Mouse (Mus musculus) small intestine, adult 2 months (tissue): ENCODE measurements around the gene Mgat4a. TPM values are rescaled to one million over a fixed set of nuclear protein-coding genes. Genes with fewer than 3 reads are reported as not detected.

Source experiments
- H3K27ac ChIP-seq: fragments of 200-500 bp; 2 replicates; pipeline ENCODE4 v1.5.1; 2012; ENCODE audit warnings: low read depth, low read length, control low read depth, inconsistent platforms; ENCODE audit not compliant: insufficient read depth
- H3K27me3 ChIP-seq: fragments of 200-500 bp; 2 replicates; pipeline ENCODE4 v1.6.1; 2012; ENCODE audit warnings: mild to moderate bottlenecking, moderate library complexity, low read length, inconsistent platforms; ENCODE audit not compliant: control insufficient read depth, insufficient read depth
- H3K36me3 ChIP-seq: fragments of 200-500 bp; 2 replicates; pipeline ENCODE4 v1.6.1; 2012; ENCODE audit warnings: mild to moderate bottlenecking, low read length, control low read depth, inconsistent platforms; ENCODE audit not compliant: control insufficient read depth, insufficient read depth
- H3K4me1 ChIP-seq: fragments of 200-500 bp; 2 replicates; pipeline ENCODE4 v1.6.1; 2012; ENCODE audit warnings: low read length, inconsistent platforms, mixed read lengths; ENCODE audit not compliant: control insufficient read depth, insufficient read depth, insufficient read length
- H3K4me3 ChIP-seq: fragments of 200-500 bp; 2 replicates; pipeline ENCODE4 v1.5.1; 2012; ENCODE audit warnings: low read depth, mild to moderate bottlenecking, control low read depth, inconsistent platforms, low read length, moderate library complexity
- CTCF ChIP-seq: fragments of 200-500 bp; IDR thresholded peaks from 2 replicates; pipeline ENCODE4 v1.5.1; 2012; ENCODE audit warnings: low read depth, mild to moderate bottlenecking, control low read depth, inconsistent platforms, low read length, moderate library complexity, mixed read lengths; ENCODE audit not compliant: insufficient replicate concordance, insufficient read length; ENCODE audit errors: extremely low read depth
- POLR2A ChIP-seq: fragments of 200-500 bp; IDR thresholded peaks from 2 replicates; pipeline ENCODE4 v1.6.1; 2012; ENCODE audit warnings: low read depth, mild to moderate bottlenecking, control low read depth, inconsistent platforms, low read length, moderate library complexity
- WGBS: fragments of 180-500 bp; shearing (Covaris S2); methylation state at CpG from one replicate; pipeline ENCODE4 v1.1.7; 2018; 5-methylcytosine and 5-hydroxymethylcytosine counted together
- polyA plus RNA-seq: library from polyadenylated mRNA; depleted of rRNA; stranded (reverse); fragments of >200 nt; gene quantifications from 2 replicates; pipeline ENCODE4 v1.2.3, GENCODE M21; 2012; rRNA removed

Mgat4a gene
- polyA plus RNA-seq, 1 experiment: 53.3 TPM

DNA sequence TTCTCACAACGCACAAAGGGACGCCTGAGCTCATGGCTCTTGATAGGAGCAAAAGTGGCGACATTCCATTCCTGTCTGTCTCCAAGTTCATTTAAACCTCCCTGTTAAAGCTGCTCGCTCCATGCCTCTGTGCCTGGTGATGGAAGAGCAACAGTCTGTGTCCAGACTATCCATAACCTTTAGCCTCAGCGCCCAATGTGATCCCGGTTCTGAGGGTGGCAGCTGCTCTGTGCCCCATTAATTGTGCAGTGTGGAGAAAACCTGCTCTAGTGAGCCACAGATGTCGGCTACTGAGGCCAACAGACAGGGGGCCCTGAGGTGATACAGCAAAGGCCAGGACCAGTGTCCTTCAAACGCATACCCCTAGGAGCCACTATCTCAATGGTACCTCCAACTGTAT, 141.1 kb downstream of the Mgat4a start:
- WGBS: 88% methylated on average over 8 of the region's 8 CpGs
- no peak overlapping the region for H3K27ac ChIP-seq
- H3K27me3 ChIP-seq: no peaks in the 10 kb centered on the region
- H3K4me3 ChIP-seq: no peak overlapping the region
- H3K4me1 ChIP-seq: no peaks in the 10 kb centered on the region
- peaks cover 53% of the 10 kb centered on the region for H3K36me3 ChIP-seq
- TF ChIP-seq POLR2A (no peak), CTCF (no peak)

GRCm38 (mm10) chr1:37398961-37399360, 141.9 kb downstream of the Mgat4a start:
- H3K4me1 ChIP-seq: no peaks in the 10 kb centered on the region
- no peaks in the 10 kb centered on the region for H3K27me3 ChIP-seq
- no peak overlapping the region for H3K27ac ChIP-seq
- H3K4me3 ChIP-seq: no peak overlapping the region
- peaks cover 57% of the 10 kb centered on the region for H3K36me3 ChIP-seq
- no peak for TF ChIP-seq POLR2A
- TF ChIP-seq CTCF: no peak
- WGBS: 64% methylated on average over 3 of the region's 3 CpGs

DNA sequence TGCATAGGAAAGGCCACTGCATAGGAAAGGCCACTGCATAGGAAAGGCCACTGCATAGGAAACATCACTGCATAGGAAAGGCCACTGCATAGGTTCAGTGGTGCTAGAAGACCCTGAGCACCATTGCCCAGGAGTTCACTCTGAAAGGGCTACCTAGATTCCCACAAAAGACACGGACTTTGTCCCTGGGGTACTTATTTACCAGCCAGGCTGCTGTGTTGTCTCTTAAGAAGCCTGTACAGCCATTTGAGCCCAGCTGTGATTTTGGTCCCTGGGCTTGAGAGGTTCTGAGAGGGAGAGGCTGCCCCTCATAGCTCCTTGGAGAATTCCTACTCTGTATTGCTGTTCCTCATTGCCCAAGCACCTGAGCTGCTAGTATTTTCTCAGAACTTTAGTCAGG, 144.3 kb downstream of the Mgat4a start:
- no peak overlapping the region for H3K27ac ChIP-seq
- no peak overlapping the region for H3K4me3 ChIP-seq
- peaks cover 63% of the 10 kb centered on the region for H3K36me3 ChIP-seq
- 67% methylated on average over 1 of the region's 1 CpGs for WGBS
- no peaks in the 10 kb centered on the region for H3K4me1 ChIP-seq
- no peak for TF ChIP-seq POLR2A
- TF ChIP-seq CTCF: no peak
- H3K27me3 ChIP-seq: no peaks in the 10 kb centered on the region

GRCm38 (mm10) chr1:37393174-37393573, 147.6 kb downstream of the Mgat4a start:
- peaks cover 67% of the 10 kb centered on the region for H3K36me3 ChIP-seq
- H3K27me3 ChIP-seq: no peaks in the 10 kb centered on the region
- 73% methylated on average over 5 of the region's 5 CpGs for WGBS
- TF ChIP-seq POLR2A: no peak
- TF ChIP-seq CTCF: no peak
- no peaks in the 10 kb centered on the region for H3K4me1 ChIP-seq
- no peak overlapping the region for H3K4me3 ChIP-seq
- no peak overlapping the region for H3K27ac ChIP-seq

Other genes with a start within 250 kb of the Mgat4a start
- gene Inpp4a, start 241.2 kb downstream of the Mgat4a start, polyA plus RNA-seq: 11.3 and 28.6 TPM in 2 replicates
- gene Coa5, start 110.9 kb downstream of the Mgat4a start, polyA plus RNA-seq: 18.6 and 30.0 TPM in 2 replicates
- 15.6 and 36.6 TPM in 2 replicates for gene Unc50, start 110.9 kb downstream of the Mgat4a start, polyA plus RNA-seq
- 12.4 and 15.3 TPM in 2 replicates for gene 2010300C02Rik, start 179.1 kb upstream of the Mgat4a start, polyA plus RNA-seq